In genomic region chr15:82138565-82138964, GRCm38 (mm10) we compare ENCODE assay signal across 9 mouse cellular contexts. TPM values are rescaled to one million over a fixed set of nuclear protein-coding genes. Genes with fewer than 3 reads are reported as not detected.
DNase-seq lines count a peak whose midpoint lies in the region; ATAC-seq and TF ChIP-seq lines count a peak whose summit lies in the region.
"Had no signal": no experiment of that assay in that cellular context is flagged by ENCODE, and none has a peak within 500 bp of the region (broad histone marks: within the 10 kb centered on the region; RNA-seq: fewer than 3 reads in every experiment).

No protein-coding gene starts in this region.

- H3K4me2 ChIP-seq in CH12.LX (ENCODE audit: insufficient read depth, low read depth, poor library complexity, severe bottlenecking) = no peak overlapping the region
- H3K4me2 ChIP-seq: heart, embryonic 15.5 days had no signal

- TF ChIP-seq POLR2A in CH12.LX (IDR thresholded peaks at IDR 0.05; ENCODE audit: low read depth, low read length) = no peak
- no peak for TF ChIP-seq POLR2A in lung, adult 2 months (IDR thresholded peaks at IDR 0.05; ENCODE audit: borderline replicate concordance, extremely low read depth, low read depth, low read length)

- no peak overlapping the region for H3K27ac ChIP-seq in CH12.LX (ENCODE audit: insufficient read depth, low read depth)
- H3K27ac ChIP-seq: heart, embryonic 15.5 days had no signal

- in situ Hi-C loops in CH12.LX (cut with MboI; ENCODE audit: low pct_ligation_motif_present, low pct_unique_long_range_greater_than_20kb, low sequenced_read_pairs) = no loop called here

- no peaks in the 10 kb centered on the region for H3K9me3 ChIP-seq in CH12.LX (replicated peaks; ENCODE audit: low read length)
- H3K9me3 ChIP-seq: heart, embryonic 15.5 days had no signal

- TF ChIP-seq EP300 in CH12.LX (IDR thresholded peaks at IDR 0.05; ENCODE audit: low read length) = no peak

- peak; percentile 87 for ATAC-seq in common myeloid progenitor, adult 5-6 weeks (replicated peaks; ENCODE audit: low read depth, poor library complexity, severe bottlenecking)

- no peak overlapping the region for H3K4me3 ChIP-seq in CH12.LX (replicated peaks in 1 of 3; ENCODE audit: low read depth in 2 of 3, low read length in 2 of 3, poor library complexity in 1 of 3)
- H3K4me3 ChIP-seq in lung, adult 2 months (replicated peaks; ENCODE audit: extremely low read depth, low read depth, low read length) = no peak overlapping the region
- H3K4me3 ChIP-seq: heart, embryonic 15.5 days had no signal

- no peaks in the 10 kb centered on the region for H3K79me2 ChIP-seq in CH12.LX (replicated peaks; ENCODE audit: control insufficient read depth, extremely low read depth, insufficient read depth, poor library complexity, severe bottlenecking)

- H3K9ac ChIP-seq in CH12.LX (ENCODE audit: insufficient read depth, low read depth) = no peak overlapping the region
- H3K9ac ChIP-seq: heart, embryonic 15.5 days had no signal

- TF ChIP-seq CTCF in CH12.LX (conservative IDR thresholded peaks at IDR 0.05 in 1 of 2, IDR thresholded peaks at IDR 0.05 in 1 of 2; ENCODE audit: low read depth in 2 of 2, low read length in 2 of 2) = peak; percentile 84 to 86
- peak; percentile 85 for TF ChIP-seq CTCF in lung, adult 2 months (IDR thresholded peaks at IDR 0.05; ENCODE audit: insufficient read depth, low read length)

- dilution Hi-C loops in CH12.LX (cut with MboI; ENCODE audit: extremely low pct_ligation_motif_present, extremely low pct_unique_long_range_greater_than_20kb, low sequenced_read_pairs) = no loop called here

- H3K27me3 ChIP-seq in CH12.LX (replicated peaks) = no peaks in the 10 kb centered on the region
- H3K27me3 ChIP-seq: heart, embryonic 15.5 days had no signal

- TF ChIP-seq RAD21 in CH12.LX (IDR thresholded peaks at IDR 0.05; ENCODE audit: low read depth, low read length) = peak; percentile 72

- H3K4me1 ChIP-seq in CH12.LX (ENCODE audit: control insufficient read depth in 1 of 2, insufficient read depth in 2 of 2) = peaks cover 12 to 55% of the 10 kb centered on the region in 2 experiments
- no peaks in the 10 kb centered on the region for H3K4me1 ChIP-seq in lung, adult 2 months (ENCODE audit: control insufficient read depth, insufficient read depth, low read length)

- DNase-seq in CH12.LX (ENCODE audit: extremely low read depth) (peak; percentile 88), ZHBTc4 (ENCODE audit: low read depth, low spot score) (peak; percentile 77)
- DNase-seq in gastrocnemius, postnatal 25 days = peak; percentile 27
- peak; percentile 70 to 80 for DNase-seq in kidney, postnatal 4 days
- DNase-seq in lung, adult 2 months = no peak
- DNase-seq in retina, embryonic 14.5 days (ENCODE audit: low spot score) = peak; percentile 85
- DNase-seq in yolk sac, embryonic 10.5 days (ENCODE audit: low spot score) = no peak

- peaks cover 34 to 77% of the 10 kb centered on the region in 2 experiments for H3K36me3 ChIP-seq in CH12.LX (replicated peaks in 1 of 2; ENCODE audit: control insufficient read depth in 1 of 2, insufficient read depth in 1 of 2, low read length in 1 of 2)
- H3K36me3 ChIP-seq: heart, embryonic 15.5 days had no signal

- WGBS in lung, adult 2 months = 26% methylated on average over 4 of the region's 4 CpGs

TF ChIP-seq in CH12.LX, 34 proteins besides CTCF, POLR2A, EP300 and RAD21:
- TF ChIP-seq SMC3 (IDR thresholded peaks at IDR 0.05; ENCODE audit: low read depth, low read length) (peak; percentile 88), JUND (conservative IDR thresholded peaks at IDR 0.05; ENCODE audit: low read depth, low read length) (peak; percentile 44; the same call in 1 of the 2 replicates), IRF4 (IDR thresholded peaks at IDR 0.05; ENCODE audit: low read depth, low read length) (no peak), ZNF384 (IDR thresholded peaks at IDR 0.05; ENCODE audit: low read depth, low read length) (no peak), PAX5 (IDR thresholded peaks at IDR 0.05; ENCODE audit: low read length) (no peak), NRF1 (IDR thresholded peaks at IDR 0.05; ENCODE audit: low read depth, low read length) (0 out of 2 replicates have a peak, but pooled peaks have one; percentile 9), MYC (IDR thresholded peaks at IDR 0.05; ENCODE audit: low read depth, low read length) (peak; percentile 87), GABPA (IDR thresholded peaks at IDR 0.05; ENCODE audit: insufficient replicate concordance, low read depth, low read length) (no peak), NELFE (IDR thresholded peaks at IDR 0.05; ENCODE audit: low read depth, low read length) (no peak), ZMIZ1 (IDR thresholded peaks at IDR 0.05; ENCODE audit: low read depth, low read length) (no peak), CHD1 (IDR thresholded peaks at IDR 0.05; ENCODE audit: low read depth, low read length) (no peak), ZC3H11A (IDR thresholded peaks at IDR 0.05; ENCODE audit: low read depth, low read length) (peak; percentile 24), MXI1 (IDR thresholded peaks at IDR 0.05; ENCODE audit: low read depth, low read length) (no peak), MAX (IDR thresholded peaks at IDR 0.05; ENCODE audit: low read length) (peak; percentile 43; the same call in 1 of the 2 replicates), ZKSCAN1 (IDR thresholded peaks at IDR 0.05; ENCODE audit: borderline replicate concordance, low read depth, low read length) (no peak), ETS1 (conservative IDR thresholded peaks at IDR 0.05; ENCODE audit: low read depth, low read length) (no peak), USF2 (conservative IDR thresholded peaks at IDR 0.05; ENCODE audit: low read depth, low read length) (no peak), POLR2AphosphoS2 (IDR thresholded peaks at IDR 0.05; ENCODE audit: low read depth, low read length) (no peak), TCF12 (IDR thresholded peaks at IDR 0.05; ENCODE audit: low read depth, low read length) (no peak), MAZ (IDR thresholded peaks at IDR 0.05; ENCODE audit: low read depth, low read length) (no peak), BHLHE40 (IDR thresholded peaks at IDR 0.05; ENCODE audit: low read depth, low read length) (peak; percentile 46)

RNA-seq across cellular contexts. Expression of gene Srebf2, which starts 8.4 kb away (rescaled TPM):
- total RNA-seq in CH12.LX (2012; rRNA removed) = 130 and 159 TPM in 2 replicates
- 77.6 and 94.3 TPM in 2 replicates for total RNA-seq in CH12.LX (2014; rRNA removed)
- polyA plus RNA-seq in CH12.LX (2012; ENCODE audit: insufficient read length, low read depth) = 214 and 253 TPM in 2 replicates
- total RNA-seq in common myeloid progenitor, adult 5-6 weeks (2017) = 42.8 and 64.3 TPM in 2 replicates
- 10 to 100 TPM; 12.1 to 14.1 TPM for total RNA-seq in gastrocnemius, postnatal 25 days (2021)
- polyA plus RNA-seq in lung, adult 2 months (2012; rRNA removed) = 261 and 292 TPM in 2 replicates

RNA-seq across cellular contexts. Expression of gene Ccdc134, which starts 10.8 kb away (rescaled TPM):
- total RNA-seq in CH12.LX (2012; rRNA removed) = 37.1 and 48.8 TPM in 2 replicates
- 35.1 and 35.7 TPM in 2 replicates for total RNA-seq in CH12.LX (2014; rRNA removed)
- 42.9 and 43.6 TPM in 2 replicates for polyA plus RNA-seq in CH12.LX (2012; ENCODE audit: insufficient read length, low read depth)
- 8.8 and 18.0 TPM in 2 replicates for total RNA-seq in common myeloid progenitor, adult 5-6 weeks (2017)
- 10 to 100 TPM in 1 of 2 experiments, 1 to 10 TPM in 1; 8.0 to 16.5 TPM for total RNA-seq in gastrocnemius, postnatal 25 days (2021)
- polyA plus RNA-seq in lung, adult 2 months (2012; rRNA removed) = 7.9 and 10.9 TPM in 2 replicates

Comparison
In these comparisons a context has a peak if more than half of its experiments do, and no peak if none do; other contexts are left out.
1. DNase-seq: peak in CH12.LX (single experiment), ZHBTc4 (single experiment), gastrocnemius, postnatal 25 days (single experiment), kidney, postnatal 4 days (2 of 2) and retina, embryonic 14.5 days (single experiment); none in lung, adult 2 months (single experiment) and yolk sac, embryonic 10.5 days (single experiment).